Mouse (Mus musculus): ENCODE data around the gene Glb1. TPM values are rescaled to one million over a fixed set of nuclear protein-coding genes. Genes with fewer than 3 reads are reported as not detected.
A peak's percentile ranks its signal among the peaks of the same experiment; 100 is the strongest.

The Glb1 gene
- polyA plus RNA-seq, 1 experiment from 2014 or later = 32.2 TPM

- Histone ChIP-seq H3K27me3 (no peaks in the 10 kb centered on the region), H3K4me3 (peak overlapping the region; percentile 88), H3K36me3 (peaks cover 29% of the 10 kb centered on the region), H3K27ac (peak overlapping the region; percentile 93), H3K9ac (peak overlapping the region; percentile 81), H3K4me1 (peaks cover 13% of the 10 kb centered on the region), H3K4me2 (replicated peaks) (peak overlapping the region; percentile 82), H3K9me3 (no peaks in the 10 kb centered on the region)
- 2% methylated on average over 16 of the region's 16 CpGs for WGBS
- ATAC-seq (ENCODE audit: low FRiP score, low read depth) = no peak; the same call in 1 of the 2 replicates
Measured at GRCm38 (mm10) chr9:114401685-114402080, 807 bp downstream of the Glb1 start.

- Histone ChIP-seq H3K4me2 (replicated peaks) (no peak overlapping the region), H3K27ac (no peak overlapping the region), H3K4me3 (no peak overlapping the region), H3K9ac (no peak overlapping the region), H3K9me3 (peaks cover 9% of the 10 kb centered on the region; the same call in 1 of the 2 replicates), H3K27me3 (no peaks in the 10 kb centered on the region), H3K36me3 (peaks cover 86% of the 10 kb centered on the region), H3K4me1 (no peaks in the 10 kb centered on the region)
- ATAC-seq (ENCODE audit: low FRiP score, low read depth) = no peak
- 95% methylated on average over 2 of the region's 2 CpGs for WGBS
Measured at GRCm38 (mm10) chr9:114407676-114408075, 6.8 kb downstream of the Glb1 start.

GRCm38 (mm10) chr9:114410313-114410862 lies 9.5 kb downstream of the Glb1 start:
- no peaks in the 10 kb centered on the region for H3K27me3 ChIP-seq
- peaks cover 9% of the 10 kb centered on the region; the same call in 1 of the 2 replicates for H3K9me3 ChIP-seq
- peaks cover 83% of the 10 kb centered on the region for H3K36me3 ChIP-seq
- H3K4me3 ChIP-seq = no peak overlapping the region
- no peak overlapping the region for H3K4me2 ChIP-seq (replicated peaks)
- H3K4me1 ChIP-seq = no peaks in the 10 kb centered on the region
- WGBS = 94% methylated on average over 11 of the region's 11 CpGs
- no peak overlapping the region for H3K9ac ChIP-seq
- no peak for ATAC-seq (ENCODE audit: low FRiP score, low read depth)
- no peak overlapping the region for H3K27ac ChIP-seq

DNA sequence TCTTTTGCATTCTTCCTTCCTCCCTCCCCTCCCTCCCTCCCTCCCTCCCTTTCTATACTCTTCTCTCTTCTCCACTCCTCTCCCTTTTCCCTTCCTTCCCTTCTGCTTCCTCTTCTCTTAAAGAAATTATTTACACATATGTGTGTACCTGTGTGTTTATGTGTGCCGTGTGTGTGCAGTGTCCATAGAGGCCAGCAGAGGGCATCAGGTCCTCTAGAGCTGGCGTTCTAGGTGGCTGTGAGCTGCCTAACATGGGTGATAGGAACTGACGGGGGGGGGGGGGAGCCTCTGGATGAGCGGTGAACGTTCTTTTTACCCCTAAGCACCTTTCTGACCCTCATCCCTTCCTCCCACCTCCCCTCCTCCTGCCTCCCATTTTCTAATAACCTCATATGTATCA lies 10.4 kb downstream of the Glb1 start:
- no peak for ATAC-seq (ENCODE audit: low FRiP score, low read depth)
- Histone ChIP-seq H3K4me1 (no peaks in the 10 kb centered on the region), H3K27me3 (no peaks in the 10 kb centered on the region), H3K4me2 (replicated peaks) (no peak overlapping the region), H3K4me3 (no peak overlapping the region), H3K9me3 (peaks cover 9% of the 10 kb centered on the region; the same call in 1 of the 2 replicates), H3K36me3 (peaks cover 74% of the 10 kb centered on the region), H3K9ac (no peak overlapping the region), H3K27ac (no peak overlapping the region)
- 82% methylated on average over 5 of the region's 5 CpGs for WGBS

DNA sequence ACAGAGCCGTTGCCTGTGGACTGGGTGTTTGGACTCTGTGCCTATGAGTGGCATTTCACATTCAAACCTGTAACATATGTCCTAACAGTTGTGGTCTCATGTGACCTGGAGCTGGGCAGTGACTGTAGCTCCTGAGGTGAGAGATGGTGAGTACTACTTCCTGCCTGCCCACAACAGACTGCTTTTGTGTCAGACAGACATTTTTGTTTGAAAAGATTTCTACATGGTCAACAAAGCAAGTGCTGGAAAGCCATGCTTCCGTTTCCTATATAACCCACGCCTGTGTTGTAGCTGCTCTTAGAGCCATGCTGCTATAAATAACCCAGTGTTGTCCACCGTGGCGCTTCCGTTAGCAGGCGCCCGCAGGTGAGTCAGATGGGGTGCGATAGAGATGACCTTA lies 11.5 kb downstream of the Glb1 start:
- Histone ChIP-seq H3K4me2 (replicated peaks) (no peak overlapping the region), H3K27ac (no peak overlapping the region; the same call in 1 of the 2 replicates), H3K9me3 (peaks cover 9% of the 10 kb centered on the region; the same call in 1 of the 2 replicates), H3K36me3 (peaks cover 69% of the 10 kb centered on the region), H3K4me1 (no peaks in the 10 kb centered on the region), H3K4me3 (no peak overlapping the region), H3K9ac (no peak overlapping the region), H3K27me3 (no peaks in the 10 kb centered on the region)
- no peak for ATAC-seq (ENCODE audit: low FRiP score, low read depth)
- 89% methylated on average over 9 of the region's 9 CpGs for WGBS

DNA sequence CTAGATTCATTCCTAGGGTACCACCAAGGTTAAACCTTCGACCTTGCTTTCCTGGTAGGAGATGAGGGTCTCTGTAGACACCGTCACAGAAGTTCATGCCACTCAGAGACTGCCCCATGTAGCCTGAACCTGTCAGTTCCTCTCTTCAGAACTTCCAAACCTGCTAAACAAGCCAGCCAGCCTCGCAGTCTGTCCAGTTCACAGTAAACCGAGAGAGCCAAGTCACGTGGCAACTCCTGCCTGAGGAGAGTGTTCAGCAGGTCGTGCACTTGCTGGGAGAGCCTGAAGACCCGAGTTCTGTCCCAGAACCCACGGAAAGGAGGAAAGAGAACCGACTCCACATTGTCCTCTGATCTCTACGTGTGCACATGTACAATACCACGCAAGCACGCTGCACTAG lies 13.0 kb downstream of the Glb1 start:
- Histone ChIP-seq H3K4me1 (no peaks in the 10 kb centered on the region), H3K27ac (no peak overlapping the region), H3K9me3 (peaks cover 9% of the 10 kb centered on the region; the same call in 1 of the 2 replicates), H3K4me2 (replicated peaks) (no peak overlapping the region), H3K4me3 (no peak overlapping the region), H3K9ac (no peak overlapping the region), H3K36me3 (peaks cover 55% of the 10 kb centered on the region), H3K27me3 (no peaks in the 10 kb centered on the region)
- ATAC-seq (ENCODE audit: low FRiP score, low read depth) = no peak
- 84% methylated on average over 12 of the region's 12 CpGs for WGBS

DNA sequence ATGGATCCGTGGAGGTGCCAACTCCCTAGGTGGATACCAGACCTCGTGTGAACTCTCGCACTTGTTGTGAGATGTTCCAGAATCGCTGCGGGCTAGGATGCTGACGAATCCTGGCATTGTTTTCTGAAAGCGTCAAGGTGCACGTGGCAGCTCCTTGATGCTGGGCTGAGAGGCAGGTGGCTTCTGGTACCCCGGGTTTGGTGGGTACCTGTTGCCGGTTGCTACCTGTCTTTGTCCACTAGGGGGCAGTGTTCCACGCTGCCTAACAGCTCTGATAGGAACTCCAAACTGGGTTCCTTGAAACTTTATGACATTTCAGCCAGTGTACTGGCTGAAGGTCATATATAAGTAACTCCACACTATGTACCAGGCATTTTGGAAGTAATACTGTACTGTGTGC lies 14.8 kb downstream of the Glb1 start:
- ATAC-seq (ENCODE audit: low FRiP score, low read depth) = peak; percentile 17; the same call in 1 of the 2 replicates
- peaks cover 9% of the 10 kb centered on the region; the same call in 1 of the 2 replicates for H3K9me3 ChIP-seq
- H3K4me2 ChIP-seq (replicated peaks) = no peak overlapping the region
- H3K36me3 ChIP-seq = peaks cover 43% of the 10 kb centered on the region
- H3K9ac ChIP-seq = no peak overlapping the region
- no peaks in the 10 kb centered on the region for H3K4me1 ChIP-seq
- no peak overlapping the region for H3K27ac ChIP-seq
- H3K27me3 ChIP-seq = no peaks in the 10 kb centered on the region
- H3K4me3 ChIP-seq = no peak overlapping the region
- 20% methylated on average over 11 of the region's 11 CpGs for WGBS

DNA sequence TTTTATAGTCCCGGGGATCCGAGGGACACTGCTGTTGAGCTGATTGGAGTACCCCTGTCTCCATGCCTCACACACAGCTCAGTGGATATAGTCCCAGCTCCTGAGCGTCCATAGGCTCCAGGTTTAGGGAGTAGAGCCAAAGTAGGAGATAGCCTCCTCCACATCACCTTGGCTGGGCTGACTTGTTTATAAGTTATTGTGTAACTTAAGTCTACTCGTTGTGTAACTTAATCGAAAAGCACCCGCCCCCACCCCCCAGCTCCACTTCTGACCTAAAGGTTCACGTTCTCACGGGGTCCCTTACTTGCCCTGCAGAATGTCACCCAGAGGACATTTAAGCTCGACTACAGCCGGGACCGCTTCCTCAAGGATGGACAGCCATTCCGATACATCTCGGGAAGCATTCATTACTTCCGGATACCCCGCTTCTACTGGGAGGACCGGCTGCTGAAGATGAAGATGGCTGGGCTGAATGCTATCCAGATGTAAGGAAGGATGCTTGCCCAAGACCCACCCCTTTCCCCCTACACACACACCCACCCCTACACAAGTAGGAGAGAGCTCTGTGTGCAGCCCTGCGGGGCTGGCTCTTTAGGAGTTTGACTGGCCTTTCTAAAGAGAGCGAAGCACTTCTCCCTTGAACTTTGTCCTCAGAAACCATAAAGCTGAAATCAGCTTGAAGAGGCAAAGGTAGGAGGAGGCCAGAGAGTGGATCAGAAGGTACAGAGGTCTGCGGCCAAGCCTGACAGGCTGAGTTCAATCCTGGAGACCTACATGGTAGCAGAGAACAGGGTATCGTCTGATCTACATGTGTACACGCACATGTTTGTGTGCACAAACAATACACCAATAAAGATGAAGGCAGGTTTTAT lies 16.0 kb downstream of the Glb1 start:
- no peak overlapping the region for H3K27ac ChIP-seq
- H3K4me1 ChIP-seq = no peaks in the 10 kb centered on the region
- no peak overlapping the region for H3K9ac ChIP-seq
- no peak overlapping the region for H3K4me2 ChIP-seq (replicated peaks)
- no peaks in the 10 kb centered on the region for H3K27me3 ChIP-seq
- H3K9me3 ChIP-seq = 0 out of 2 replicates have a peak, but pooled peaks cover 2% of the 10 kb centered on the region
- no peak for ATAC-seq (ENCODE audit: low FRiP score, low read depth)
- peaks cover 34% of the 10 kb centered on the region for H3K36me3 ChIP-seq
- no peak overlapping the region for H3K4me3 ChIP-seq
- WGBS = 93% methylated on average over 21 of the region's 21 CpGs

DNA sequence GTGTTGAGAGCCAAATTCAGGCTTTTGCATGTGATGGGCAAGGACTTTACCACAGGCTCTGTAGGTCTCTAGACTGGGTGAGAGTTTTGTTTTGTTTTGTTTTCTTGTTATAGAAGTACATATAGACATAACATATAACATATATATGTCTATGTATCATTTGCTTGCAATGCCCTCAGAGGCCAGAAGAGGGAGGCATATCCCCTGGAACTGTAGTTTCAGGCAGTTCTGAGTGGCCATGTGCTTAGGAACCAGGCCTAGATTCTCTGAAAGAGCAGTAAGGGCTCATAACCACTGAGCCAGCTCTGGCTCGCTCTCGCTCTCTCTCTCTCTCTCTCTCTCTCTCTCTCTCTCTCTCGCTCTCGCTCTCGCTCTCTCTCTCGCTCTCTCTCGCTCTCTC lies 17.3 kb downstream of the Glb1 start:
- Histone ChIP-seq H3K9me3 (no peaks in the 10 kb centered on the region), H3K4me1 (no peaks in the 10 kb centered on the region), H3K9ac (no peak overlapping the region), H3K4me3 (no peak overlapping the region), H3K27ac (no peak overlapping the region), H3K27me3 (no peaks in the 10 kb centered on the region), H3K36me3 (peaks cover 26% of the 10 kb centered on the region), H3K4me2 (replicated peaks) (no peak overlapping the region)
- whole genome bisulfite sequencing = 71% methylated on average over 6 of the region's 7 CpGs
- no peak for ATAC-seq (ENCODE audit: low FRiP score, low read depth)

- Histone ChIP-seq H3K36me3 (peaks cover 27% of the 10 kb centered on the region), H3K27me3 (no peaks in the 10 kb centered on the region), H3K4me3 (no peak overlapping the region), H3K4me1 (no peaks in the 10 kb centered on the region), H3K4me2 (replicated peaks) (no peak overlapping the region), H3K9ac (no peak overlapping the region), H3K27ac (no peak overlapping the region; the same call in 1 of the 2 replicates), H3K9me3 (peaks cover 4% of the 10 kb centered on the region)
- ATAC-seq (ENCODE audit: low FRiP score, low read depth) = no peak
- 78% methylated on average over 8 of the region's 8 CpGs for WGBS
Measured at GRCm38 (mm10) chr9:114420443-114420842, 19.6 kb downstream of the Glb1 start.

GRCm38 (mm10) chr9:114421045-114421444 lies 20.2 kb downstream of the Glb1 start:
- WGBS = 68% methylated on average over 3 of the region's 3 CpGs
- peaks cover 33% of the 10 kb centered on the region for H3K36me3 ChIP-seq
- no peaks in the 10 kb centered on the region for H3K4me1 ChIP-seq
- H3K4me3 ChIP-seq = no peak overlapping the region
- H3K9ac ChIP-seq = no peak overlapping the region
- no peaks in the 10 kb centered on the region for H3K27me3 ChIP-seq
- peaks cover 7% of the 10 kb centered on the region for H3K9me3 ChIP-seq
- H3K27ac ChIP-seq = no peak overlapping the region
- H3K4me2 ChIP-seq (replicated peaks) = no peak overlapping the region
- ATAC-seq (ENCODE audit: low FRiP score, low read depth) = no peak

GRCm38 (mm10) chr9:114421797-114422196 lies 20.9 kb downstream of the Glb1 start:
- Histone ChIP-seq H3K4me2 (replicated peaks) (no peak overlapping the region), H3K9ac (no peak overlapping the region), H3K36me3 (peaks cover 37% of the 10 kb centered on the region), H3K4me1 (no peaks in the 10 kb centered on the region), H3K9me3 (peaks cover 7% of the 10 kb centered on the region), H3K27me3 (no peaks in the 10 kb centered on the region), H3K27ac (no peak overlapping the region), H3K4me3 (no peak overlapping the region)
- 92% methylated on average over 7 of the region's 7 CpGs for WGBS
- no peak for ATAC-seq (ENCODE audit: low FRiP score, low read depth)
